Mouse (Mus musculus) ovary, postnatal 14 days (tissue): ENCODE data around the gene Kcna2.

Experiments
- DNase-seq: peaks from one replicate; pipeline ENCODE4 v3.0.0; 2022; ENCODE audit warnings: low spot score

The Kcna2 gene

GRCm38 (mm10) chr3:107150872-107151540 lies 50.1 kb downstream of the Kcna2 start:
- DNase-seq = no peak

- DNase-seq = no peak
Observed at GRCm38 (mm10) chr3:107153772-107154655, 53.1 kb downstream of the Kcna2 start.

GRCm38 (mm10) chr3:107158856-107159255 lies 57.9 kb downstream of the Kcna2 start:
- no peak for DNase-seq

- DNase-seq = no peak
Observed at GRCm38 (mm10) chr3:107159418-107159817, 58.5 kb downstream of the Kcna2 start.

GRCm38 (mm10) chr3:107159859-107160324 lies 58.9 kb downstream of the Kcna2 start:
- peak; percentile 9 for DNase-seq

GRCm38 (mm10) chr3:107162741-107163140 lies 61.8 kb downstream of the Kcna2 start:
- no peak for DNase-seq
